Mouse (Mus musculus) small intestine, adult 2 months (tissue): ENCODE measurements around the gene Tmem59.

Experiments used
- CTCF ChIP-seq: fragments of 200-500 bp; IDR thresholded peaks from 2 replicates; pipeline ENCODE4 v1.5.1; 2012; ENCODE audit warnings: low read depth, mild to moderate bottlenecking, control low read depth, inconsistent platforms, low read length, moderate library complexity, mixed read lengths; ENCODE audit not compliant: insufficient replicate concordance, insufficient read length; ENCODE audit errors: extremely low read depth
- POLR2A ChIP-seq: fragments of 200-500 bp; IDR thresholded peaks from 2 replicates; pipeline ENCODE4 v1.6.1; 2012; ENCODE audit warnings: low read depth, mild to moderate bottlenecking, control low read depth, inconsistent platforms, low read length, moderate library complexity

GRCm38 (mm10) chr4:107232219-107232618 is 54.0 kb downstream of the Tmem59 start:
- TF ChIP-seq POLR2A (no peak), CTCF (no peak)
